Mouse (Mus musculus): ENCODE measurements around the gene Nrtn.

The Nrtn gene

DNA sequence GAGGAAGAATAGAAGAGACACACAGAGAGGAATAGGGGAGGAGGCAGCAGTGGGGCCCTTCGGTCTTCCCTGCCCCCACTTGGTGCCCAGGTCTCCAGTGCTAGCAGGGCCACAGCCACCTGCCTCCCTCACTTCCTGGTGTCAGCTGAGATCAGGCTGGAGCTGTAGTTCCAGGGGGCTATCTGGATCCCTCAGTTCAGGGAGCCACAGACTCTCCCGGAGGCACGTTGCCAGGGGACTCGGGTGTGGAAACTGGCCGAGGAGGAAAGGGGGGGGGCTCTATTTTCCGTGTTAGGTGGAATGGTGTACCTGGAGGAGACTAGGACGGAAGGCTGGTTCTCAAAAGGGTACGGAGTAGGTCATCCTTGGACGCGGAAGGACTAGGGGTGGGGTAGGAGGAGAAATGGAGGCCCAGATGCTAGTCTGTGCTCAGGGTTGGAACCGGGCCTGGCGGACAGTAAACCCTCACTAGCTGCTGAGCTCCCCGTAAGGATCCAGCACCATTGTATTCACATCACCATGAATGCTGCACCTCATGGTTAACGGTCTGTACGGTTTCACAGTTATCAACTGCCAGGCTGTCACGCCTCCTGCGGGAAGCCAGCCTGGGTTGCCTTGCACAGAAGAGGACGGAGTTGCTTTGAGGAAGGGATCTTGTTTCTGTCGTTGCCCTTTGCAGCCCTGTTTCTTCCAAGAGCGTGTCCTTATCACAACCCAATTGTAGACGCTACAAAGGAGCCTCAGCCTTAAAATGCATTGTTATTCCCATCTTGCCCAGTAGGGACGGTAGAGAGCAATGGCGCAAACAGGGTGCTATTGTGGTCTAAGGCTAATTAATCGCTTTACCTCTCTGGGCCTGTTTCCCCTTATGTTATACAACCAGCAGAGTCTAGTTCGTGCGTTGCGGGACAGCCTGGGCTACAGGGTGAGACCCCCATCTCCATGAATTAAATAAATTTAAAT is 5.7 kb upstream of the Nrtn start:
- DNase-seq (ENCODE audit: low spot score in 2 of 2) = peak in 1 of 2 experiments; percentile 65

DNA sequence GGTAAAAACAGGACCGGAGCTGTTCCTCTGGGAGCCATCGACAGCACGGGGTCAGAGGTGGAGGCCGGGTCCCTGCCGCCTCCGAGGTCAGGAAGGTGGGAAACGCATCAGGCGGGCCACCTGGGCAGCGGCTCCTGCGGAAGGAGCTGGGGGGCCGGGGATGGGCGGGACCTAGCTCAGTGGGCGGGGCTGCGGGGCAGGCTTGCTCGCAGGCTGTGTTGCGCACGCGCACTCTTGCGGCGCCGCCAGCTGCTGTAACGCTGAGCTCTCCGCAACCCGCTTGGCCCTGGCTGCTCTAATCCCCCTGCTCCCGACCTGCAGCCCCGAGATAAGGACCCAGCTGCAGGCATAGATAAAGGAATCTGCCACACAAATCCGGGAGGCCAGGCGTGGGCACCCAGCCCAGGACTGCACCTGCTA is 4.7 kb upstream of the Nrtn start:
- DNase-seq (ENCODE audit: low spot score in 2 of 2) = peak; percentile 76 to 86

DNA sequence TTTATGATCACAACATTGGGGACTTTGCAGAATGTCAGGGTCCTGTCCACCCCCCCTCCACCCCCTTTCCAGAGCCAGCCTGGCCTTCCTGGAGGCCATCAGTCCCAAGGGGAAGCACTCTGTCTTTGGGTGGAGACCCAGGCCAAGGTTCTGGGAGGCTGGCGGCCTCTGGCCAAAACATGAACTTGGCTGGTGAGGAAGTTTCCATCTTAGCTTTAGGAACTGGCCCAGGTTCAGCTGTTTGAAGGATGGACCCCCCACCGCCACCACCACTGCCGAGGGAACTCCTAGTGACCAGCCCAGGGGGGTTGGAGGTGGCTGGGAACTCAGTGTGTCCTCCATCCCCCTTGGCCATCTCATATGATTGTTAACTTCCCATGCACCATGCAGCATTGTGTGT is 3.7 kb upstream of the Nrtn start:
- no peak for DNase-seq (ENCODE audit: low spot score in 2 of 2)

DNA sequence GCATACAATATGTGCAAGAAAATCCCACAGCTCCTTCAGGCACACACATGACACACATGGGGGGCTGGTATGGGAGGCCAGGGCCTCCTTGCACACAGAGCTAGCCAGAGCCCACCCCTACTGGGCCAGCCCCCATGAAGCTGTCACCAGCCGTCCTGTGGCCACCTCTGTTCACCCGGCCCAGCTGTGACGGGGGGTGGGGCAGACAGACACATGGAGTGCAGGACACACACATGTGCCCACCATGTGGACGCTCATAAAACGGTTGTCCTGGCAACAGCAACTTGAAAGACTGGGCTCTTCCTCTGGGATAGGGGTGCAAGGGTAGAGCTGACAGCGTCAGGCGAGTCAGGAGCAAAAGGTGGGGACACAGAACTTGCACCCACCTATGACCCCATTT is 1.9 kb upstream of the Nrtn start:
- DNase-seq (ENCODE audit: low spot score in 2 of 2) = no peak

DNA sequence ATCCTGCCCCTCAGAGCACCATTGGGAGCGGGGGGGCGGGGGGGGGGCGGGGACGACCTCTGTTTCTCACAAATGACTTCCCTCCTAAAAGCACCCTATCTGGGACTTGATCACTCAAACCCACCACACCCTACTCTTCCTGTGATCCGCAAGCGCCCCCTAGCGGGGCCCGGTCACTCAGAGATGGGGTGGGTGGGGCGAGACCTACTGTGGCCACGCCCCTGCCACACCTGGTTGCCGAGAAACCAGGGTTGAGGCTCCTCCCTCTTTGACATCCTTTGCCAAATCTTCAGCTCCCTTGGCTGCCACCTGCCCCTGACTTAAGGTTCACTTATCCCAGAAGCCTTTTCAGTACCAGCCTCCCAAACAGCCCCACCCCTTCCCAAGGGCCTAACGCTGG is 802 bp upstream of the Nrtn start:
- DNase-seq (ENCODE audit: low spot score in 2 of 2) = peak in 1 of 2 experiments; percentile 63

DNA sequence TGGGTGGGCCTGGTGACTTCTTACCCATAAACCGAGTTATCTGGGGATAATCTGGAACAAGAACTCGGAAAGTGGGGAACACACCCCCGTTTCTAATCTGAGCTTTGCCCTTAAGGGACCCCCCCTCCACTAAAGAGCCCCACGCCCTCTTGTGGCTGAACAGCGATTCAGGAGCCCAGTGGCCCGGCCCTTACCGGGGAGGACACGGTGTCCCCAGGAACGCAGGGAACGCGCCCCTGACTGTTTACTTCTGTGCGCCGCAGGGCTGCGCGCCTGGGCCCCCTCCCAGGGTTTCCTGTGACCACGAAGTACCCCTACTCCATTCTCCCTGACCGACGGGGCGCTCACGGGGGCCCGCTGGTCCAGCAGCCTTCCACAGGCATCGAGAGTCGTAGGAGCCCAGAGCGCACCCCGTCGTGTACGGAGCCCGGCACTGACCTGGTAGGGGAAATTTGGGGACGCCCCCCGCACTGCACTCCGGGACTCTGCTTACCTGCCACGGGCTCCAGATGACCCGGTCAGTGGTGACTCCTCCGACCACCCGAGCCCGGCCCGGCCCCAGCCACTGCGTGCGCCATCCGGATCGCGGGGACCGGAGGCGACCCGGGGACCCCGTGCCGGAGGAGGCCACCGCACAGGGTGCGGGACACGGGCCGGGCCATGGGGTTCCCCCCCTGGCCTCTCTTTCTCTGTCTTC is 479 bp downstream of the Nrtn start:
- no peak for DNase-seq (ENCODE audit: low spot score in 2 of 2)

DNA sequence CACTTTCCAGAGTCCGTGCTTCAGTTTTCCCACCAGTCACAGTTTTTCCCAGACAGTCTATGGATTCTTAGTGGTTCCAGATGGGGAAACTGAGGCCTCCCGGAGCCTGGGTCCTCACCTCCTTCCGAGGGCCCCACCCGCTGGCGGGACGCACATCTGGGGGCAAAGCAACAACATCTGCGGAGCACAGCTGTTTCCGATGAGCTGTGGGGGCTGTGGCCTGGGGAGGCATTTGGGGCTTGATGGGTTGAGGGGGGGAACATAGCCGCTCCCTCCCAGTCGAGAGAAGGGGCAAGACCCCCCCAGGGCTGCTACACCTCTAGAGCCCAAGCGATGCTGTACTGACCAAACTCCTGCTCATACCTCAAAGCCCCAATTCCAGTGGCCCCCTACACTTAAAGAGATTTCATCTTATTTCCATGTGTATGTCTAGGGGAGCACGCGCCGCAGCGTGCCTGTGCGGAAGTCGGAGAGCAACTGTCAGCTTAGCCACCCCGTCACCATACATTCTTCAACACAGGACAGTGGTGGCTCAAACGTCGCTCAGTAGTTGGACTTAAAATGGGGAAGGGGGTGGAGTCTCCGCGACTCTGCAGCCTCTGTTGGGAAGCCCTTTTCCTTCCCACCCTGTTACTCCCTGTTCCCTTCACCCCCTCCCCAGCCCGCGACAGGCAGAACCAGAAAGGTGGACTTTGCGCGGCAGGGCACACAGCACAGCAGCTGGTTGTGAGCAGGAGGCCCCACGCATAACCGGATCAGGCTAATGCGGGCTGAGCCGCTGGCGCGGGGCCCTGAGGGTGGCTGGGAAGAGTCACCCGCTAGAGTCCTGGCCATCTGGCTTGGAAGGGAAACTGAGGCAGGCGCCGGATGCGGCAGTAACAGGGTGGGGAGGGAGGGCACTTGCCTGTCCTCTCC is 2.8 kb downstream of the Nrtn start:
- DNase-seq (ENCODE audit: low spot score in 2 of 2) = no peak

DNA sequence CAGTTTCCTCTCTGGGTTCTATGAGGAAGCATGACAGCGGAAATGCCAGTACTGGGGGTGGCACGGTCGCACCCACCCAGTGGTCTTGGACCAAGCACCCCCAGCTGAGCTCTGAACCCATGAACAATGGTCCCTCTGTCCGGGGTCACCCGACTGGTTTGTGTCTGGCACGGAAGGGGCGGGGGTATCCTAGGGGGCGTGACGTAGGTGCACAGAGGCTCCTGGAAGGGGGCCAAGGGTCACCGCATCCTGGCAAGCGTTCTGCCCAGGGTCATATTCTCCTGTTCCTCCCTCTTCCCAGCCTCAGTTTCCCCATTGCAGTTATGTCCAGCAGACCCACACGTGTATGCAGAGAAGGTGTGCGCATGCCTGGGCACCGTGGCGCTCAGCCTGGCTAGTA is 3.9 kb downstream of the Nrtn start:
- no peak for DNase-seq (ENCODE audit: low spot score in 2 of 2)

DNA sequence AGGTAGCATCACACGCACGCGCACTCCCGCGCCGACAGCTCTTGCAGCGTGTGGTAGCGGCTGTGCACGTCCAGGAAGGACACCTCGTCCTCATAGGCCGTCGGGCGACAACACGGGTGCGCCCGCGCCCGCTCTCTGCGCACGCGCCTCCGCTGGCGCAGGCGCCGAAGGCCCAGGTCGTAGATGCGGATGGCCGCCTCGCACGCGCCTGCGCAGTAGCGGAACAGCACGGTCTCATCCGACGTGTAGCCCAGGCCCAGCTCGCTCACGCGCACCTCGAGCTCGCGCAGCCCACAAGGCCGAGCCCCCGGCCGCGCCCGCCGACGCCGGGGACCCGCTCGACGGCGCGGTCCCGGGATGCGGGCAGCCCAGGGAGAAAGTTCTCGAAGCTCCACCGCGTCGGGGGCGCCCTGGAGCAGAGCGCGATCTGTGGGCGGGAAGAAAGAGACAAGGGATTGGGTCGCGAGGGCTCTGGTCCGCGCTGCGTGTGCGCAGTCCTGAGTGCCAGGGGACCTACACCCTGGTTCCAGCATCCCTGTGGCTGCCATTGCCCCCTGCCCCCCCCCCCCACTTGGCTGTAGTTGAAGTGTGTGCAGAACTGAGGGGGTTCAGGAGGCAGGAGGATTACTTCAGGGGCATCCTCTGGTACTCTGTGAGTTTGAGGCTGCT is 5.8 kb downstream of the Nrtn start:
- peak in 1 of 2 experiments; percentile 49 for DNase-seq (ENCODE audit: low spot score in 2 of 2)

DNA sequence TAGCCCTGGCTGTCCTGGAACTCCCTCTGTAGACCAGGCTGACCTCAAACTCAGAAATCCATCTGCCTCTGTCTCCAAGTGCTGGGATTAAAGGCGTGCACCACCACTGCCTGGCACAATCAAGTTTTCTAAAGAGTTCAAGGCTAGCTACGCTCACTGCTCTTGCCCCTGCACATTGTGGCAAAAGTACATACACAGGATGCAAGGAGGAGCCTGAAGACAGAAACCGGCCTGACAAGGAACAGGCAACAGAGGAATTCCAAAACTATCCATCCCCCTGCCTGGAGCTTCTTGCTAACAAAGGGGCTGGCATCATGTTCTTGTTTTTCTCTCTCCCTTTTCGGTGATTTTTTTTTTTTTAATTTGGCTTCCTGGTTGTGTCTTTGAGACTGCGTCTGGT is 13.2 kb downstream of the Nrtn start:
- no peak for DNase-seq (ENCODE audit: low spot score in 2 of 2)

DNA sequence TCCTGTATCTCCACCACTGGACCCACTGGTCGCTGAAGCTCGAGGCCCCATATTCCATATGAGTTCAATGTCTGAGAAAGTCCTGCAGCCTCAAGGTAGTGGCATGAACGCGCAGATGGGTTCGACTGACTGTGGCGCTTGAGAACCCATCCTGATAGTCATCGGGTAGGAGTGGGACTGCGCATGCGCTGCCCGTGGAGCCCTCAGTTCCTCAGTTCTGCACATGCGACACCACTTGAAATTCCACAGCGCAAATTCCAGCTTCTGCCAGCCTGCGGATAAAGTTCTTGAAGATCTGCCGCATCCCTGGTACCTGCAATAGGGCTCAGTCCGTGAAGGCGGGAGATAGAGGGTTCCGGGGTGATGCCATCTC is 16.6 kb downstream of the Nrtn start:
- DNase-seq (ENCODE audit: low spot score in 2 of 2) = no peak

DNA sequence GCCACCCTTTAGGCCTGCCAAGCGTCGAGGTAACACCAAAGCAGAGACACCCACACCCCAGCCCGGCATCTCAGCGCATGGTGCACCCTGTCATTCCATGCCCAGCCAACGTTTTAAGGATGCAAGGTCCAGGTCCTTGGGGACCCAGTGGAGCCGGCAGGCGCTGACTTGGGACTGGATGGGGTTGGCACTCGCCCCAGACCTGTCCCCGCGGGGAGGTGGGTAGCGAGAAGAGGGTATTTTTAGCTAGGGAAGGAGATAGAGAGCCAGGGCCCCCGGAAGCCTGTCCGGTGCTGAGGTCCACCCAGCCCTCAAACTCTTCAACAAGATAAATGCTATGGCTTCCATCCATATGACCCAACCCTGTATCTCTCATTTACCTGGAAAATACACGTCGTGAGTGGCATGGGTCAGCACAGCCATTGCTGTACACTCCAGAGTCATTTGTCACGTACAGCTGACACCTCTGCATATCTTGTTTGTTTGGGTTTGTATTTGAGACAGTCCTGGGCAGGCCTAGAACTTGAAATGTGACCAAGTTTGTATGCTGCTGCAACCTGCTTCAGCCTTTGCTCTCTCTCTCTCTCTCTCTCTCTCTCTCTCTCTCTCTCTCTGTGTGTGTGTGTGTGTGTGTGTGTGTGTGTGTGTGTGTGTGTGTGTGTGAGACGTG is 17.1 kb downstream of the Nrtn start:
- no peak for DNase-seq (ENCODE audit: low spot score in 2 of 2)

DNA sequence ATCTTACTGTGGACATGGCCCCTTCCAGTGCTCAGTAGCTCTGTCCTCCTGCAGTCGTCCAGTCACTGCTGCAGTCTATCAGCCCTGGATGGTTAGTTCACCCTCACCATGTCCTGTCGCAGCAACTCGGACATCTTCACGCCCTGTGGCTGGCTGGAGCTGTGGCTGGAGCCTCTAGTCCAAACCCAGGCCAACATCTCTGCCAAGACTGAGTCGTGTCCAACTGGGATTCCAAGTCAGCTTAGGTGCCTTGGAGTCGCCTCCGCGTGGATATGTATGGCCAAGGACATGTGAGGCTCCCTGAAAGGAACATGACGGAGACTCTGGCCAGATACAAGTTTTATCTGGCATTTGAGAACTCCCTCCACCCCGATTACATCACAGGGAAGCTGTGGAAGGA is 19.1 kb downstream of the Nrtn start:
- DNase-seq (ENCODE audit: low spot score in 2 of 2) = no peak

DNA sequence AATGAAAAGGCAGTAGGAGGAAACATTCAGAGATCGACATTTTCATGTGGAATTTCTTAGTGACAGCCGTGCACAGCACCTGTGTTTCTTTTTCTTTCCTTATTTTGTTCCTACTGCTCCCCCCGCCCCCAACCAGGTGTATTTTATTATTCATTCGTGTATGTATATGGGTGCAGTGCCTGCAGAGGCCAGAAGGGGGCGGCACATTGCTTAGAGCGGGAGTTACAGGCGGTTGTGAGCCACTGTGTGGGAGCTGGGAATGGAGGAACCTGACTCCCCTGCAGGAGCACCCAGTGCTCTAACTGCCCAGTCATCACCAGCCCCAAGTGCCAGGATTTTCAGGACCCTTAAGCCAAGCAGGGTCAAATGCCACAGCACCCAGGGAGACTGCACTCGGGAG is 20.8 kb downstream of the Nrtn start:
- DNase-seq (ENCODE audit: low spot score in 2 of 2) = no peak

DNA sequence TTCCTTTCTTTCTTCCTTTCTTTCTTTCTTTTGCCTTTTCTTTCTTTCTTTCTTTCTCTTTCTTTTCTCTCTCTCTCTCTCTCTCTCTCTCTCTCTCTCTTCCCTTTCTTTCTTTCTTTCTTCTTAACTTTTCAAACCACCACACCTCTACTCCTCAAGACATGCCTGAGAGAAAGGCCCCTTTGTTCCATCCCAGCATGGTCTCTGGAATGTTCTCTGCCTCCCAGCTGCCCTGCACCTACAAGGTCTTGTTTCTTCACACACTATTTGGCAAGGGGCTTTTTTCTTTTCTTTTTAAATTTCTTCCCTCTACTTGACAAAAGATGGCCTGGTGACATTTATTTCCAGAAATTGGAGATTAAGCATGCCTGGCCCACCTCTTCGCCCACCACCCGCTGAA is 27.7 kb downstream of the Nrtn start:
- DNase-seq (ENCODE audit: low spot score in 2 of 2) = no peak

DNA sequence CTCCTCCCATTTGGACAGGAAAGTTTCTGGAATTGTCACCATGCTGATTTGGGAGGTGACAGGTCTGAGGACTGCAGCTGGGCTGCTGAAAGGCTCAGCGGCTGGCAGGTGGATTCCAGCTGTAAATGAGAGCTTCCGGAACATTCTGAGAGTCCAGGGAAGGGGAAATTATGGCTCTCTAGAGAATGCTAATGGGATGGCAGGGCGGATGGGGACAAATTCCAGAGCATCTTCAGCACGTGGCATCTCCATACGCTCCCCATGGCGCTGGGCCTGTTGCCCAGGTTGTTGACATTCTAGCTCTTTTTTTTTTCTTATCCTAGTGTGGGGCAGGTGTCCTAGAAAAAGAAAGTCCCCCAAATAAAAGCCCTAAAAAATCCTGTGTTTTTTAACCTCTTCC is 28.2 kb downstream of the Nrtn start:
- no peak for DNase-seq (ENCODE audit: low spot score in 2 of 2)

DNA sequence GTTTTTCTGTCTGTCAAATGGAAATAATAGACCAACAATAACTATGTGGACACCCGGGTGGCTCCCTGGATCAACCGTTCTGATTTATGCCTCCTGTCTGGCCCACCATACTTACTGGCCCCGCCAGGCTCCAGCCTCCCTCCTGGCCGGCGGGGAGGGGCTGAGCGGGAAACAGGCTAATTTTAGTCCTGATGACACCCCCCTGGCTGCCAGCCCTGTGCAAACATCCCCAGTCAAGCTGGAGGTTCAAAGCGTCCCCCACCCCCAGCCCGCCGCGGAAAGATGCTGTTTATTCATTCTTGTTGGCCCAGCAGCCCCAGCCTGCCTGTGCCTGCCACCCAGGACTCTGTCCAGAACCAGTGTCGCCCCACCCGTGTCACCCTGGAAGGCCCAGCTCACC is 29.2 kb downstream of the Nrtn start:
- DNase-seq (ENCODE audit: low spot score in 2 of 2) = no peak

DNA sequence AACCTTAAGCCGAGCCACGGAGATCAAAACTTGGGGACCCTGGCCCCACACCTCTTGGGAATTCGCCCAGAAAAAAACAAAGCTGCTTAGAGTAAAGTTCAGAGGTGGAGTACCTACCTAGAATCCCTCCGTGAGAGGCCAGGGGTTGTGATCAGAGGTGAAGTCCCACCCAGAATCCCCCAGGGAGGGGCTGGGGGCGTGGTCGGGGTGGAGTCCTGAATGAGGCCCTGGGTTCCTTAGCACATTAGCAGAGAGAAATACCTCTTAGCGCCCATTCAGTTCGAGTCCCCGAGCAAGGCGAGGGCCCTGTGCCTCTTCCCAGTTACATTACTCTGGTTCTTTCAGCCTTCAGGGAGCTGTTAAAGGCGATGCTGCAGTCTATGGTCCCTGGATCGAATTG is 29.7 kb downstream of the Nrtn start:
- no peak for DNase-seq (ENCODE audit: low spot score in 2 of 2)

DNA sequence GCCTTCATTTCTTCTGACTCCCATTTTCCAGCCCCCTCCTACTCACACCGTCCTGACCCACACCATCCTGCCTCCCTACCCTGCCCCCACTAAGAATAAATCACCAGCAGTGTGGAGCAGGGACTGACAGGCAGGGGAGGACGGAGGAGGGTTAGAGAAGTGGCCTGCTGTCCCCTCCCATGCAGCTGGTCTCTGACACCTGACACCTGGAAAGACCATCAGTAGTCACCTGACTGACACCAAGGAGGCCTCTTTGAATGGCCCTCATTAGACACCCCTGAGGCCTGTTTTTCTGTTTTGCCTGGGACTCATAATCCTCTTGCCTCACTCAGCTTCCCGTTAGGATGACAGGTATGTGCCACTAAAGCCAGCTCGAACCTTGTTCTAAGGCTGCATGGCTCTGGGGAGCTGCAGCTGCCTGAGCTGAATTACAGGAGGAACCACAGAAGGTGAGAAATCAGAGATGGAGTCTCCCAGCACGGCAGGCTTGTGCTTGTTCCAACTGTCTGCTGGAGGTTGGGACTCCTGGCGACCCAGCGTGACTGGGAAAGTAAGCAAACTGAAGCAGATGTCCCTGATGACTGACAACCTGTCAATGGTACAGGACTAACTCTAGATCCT is 30.2 kb downstream of the Nrtn start:
- no peak for DNase-seq (ENCODE audit: low spot score in 2 of 2)

DNA sequence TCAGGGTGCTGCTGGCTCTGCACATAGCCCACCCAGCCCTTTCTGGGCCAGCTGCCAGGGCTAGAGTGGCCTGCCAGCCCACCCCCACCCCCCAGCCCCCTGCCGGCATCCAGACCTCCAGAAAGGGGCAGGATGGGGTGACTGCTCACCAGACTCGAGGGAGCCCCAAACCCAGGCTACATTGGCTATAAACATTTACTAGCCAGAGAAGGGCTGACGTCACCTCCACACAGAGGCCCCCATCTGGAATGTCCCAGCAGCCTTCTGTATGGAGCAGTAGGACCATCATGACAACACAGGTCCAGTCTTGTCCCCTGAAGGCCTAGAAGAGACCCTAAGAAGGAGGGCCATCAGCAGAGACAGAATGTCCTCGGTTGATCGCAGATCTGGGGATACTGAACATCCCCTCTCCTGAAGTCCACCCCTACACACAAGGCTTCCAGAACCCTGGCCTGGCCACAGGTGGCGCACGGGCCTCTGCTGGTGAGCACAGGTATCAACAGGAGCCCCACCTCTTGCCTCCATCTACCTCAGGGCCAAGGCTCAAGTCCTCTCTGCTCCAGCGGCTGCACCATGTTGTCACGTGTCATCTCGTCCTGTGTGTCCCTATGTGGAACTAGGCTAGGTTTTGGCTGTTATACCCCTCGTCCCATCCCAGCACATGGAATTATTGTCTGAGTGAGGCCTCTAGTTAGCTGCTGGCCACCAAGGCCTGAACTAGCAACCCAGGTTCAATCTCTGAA is 33.7 kb downstream of the Nrtn start:
- DNase-seq (ENCODE audit: low spot score in 2 of 2) = no peak
